Mouse (Mus musculus) T-helper 17 cell (primary cell): Measurements from ENCODE around the gene Cdh16.

Source experiments
- in situ Hi-C, 2 experiments: fragments of 300-600 bp; cut with MboI, MseI; formaldehyde crosslinking; loops; 1 replicate in 1 of 2; 2 replicates in 1 of 2; pipeline ENCODE4 v1.15.1; 2025; ENCODE audit warnings: high pct_unique_total_duplicates in 2 of 2

Gene Cdh16

DNA sequence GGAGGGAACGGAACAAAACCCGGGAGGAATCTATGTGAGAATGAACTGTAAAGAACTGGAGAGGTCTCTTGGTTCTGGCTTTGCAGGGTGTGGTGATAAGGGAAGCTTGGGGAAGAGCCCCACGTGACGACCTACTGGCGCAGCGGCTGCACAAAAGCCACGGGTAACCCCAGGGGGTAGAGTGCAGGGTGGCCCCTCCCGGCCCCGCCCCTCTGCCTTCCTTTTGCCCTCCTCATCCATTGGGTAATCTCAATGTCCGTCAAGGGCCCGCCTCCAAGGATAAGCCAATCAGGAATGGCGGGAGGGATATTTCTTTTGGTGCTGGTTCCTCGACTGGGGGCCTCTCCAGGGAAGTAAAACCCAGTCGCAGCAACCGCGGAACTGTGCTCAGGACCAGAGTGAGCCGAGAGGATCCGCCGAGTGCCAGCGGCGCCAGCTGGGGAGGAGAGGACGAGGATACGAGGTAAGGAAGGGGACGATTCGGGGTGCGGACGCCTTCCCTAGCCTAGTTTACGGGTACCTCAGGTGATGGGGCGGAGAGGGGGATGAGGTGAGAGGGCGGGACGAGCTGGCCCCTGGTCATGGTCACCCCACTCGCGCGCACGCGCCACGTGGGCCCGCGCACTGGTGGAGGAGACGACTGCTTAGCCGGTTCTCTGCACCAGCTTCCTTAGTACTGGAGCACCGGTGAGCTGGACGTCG, 32.9 kb downstream of the Cdh16 start, which contains the start of gene Pdp2:
TSS of gene Pdp2 (plus strand) at position 319 of the 702 bp plus-strand sequence.
- in situ Hi-C loops = no loop called here

DNA sequence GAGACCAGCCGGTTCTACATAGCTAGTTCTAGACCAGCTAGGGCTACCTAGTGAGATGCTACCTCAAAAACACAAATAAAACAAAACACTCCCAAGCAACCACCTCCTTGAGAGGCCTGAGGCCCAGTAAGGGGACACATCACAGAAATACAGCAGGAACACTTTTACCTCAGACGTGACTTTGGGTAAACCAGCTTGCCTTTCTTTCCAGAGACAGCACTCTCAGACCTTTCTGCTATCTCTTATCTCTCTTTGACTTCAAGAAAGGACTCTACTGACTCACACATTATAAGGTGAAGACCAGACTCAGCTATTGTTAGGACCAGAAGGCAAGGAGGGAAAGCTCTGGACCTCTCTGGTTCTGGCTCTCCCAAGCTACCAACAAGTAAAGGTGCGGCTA, 33.9 kb downstream of the Cdh16 start:
- in situ Hi-C loops = no loop called here

DNA sequence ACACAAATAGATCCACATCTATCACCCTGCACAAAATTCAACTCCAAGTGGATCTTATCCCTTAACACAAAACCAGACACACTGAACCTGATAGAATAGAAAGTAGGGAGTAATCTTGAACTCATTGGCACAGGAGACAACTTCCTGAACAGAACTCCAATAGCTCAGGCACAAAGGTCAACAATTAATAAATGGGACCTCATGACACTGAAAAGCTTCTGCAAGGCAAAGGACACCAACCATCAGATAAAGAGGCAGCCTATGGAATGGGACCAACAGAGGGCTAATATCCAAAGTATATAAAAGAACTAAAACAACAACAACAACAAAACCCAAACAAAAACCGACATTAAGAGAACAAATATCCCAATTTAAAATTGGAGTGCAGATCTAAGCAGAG, 39.7 kb downstream of the Cdh16 start:
- in situ Hi-C loops = no loop called here

DNA sequence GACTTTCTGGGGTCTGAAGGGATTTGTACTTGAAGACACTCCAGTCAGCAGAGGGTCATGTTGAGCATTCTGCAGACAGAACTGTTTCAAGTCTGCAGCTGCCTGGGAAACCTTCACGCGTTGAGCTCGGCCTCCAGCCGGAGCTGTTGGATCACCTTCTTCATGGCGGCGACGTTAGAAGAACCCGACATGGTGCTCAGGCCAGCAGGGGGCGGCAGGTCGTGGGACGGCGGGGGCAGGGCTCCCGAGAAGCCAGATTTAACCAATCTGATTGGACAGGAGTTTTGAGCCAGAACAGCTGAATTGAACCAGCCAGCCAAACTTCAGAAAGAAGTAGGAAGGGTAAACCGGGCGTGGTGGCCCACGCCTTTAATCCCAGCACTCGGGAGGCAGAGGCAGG, 46.6 kb downstream of the Cdh16 start:
- in situ Hi-C loops = loop anchor here in 1 of 2 experiments (10.0 kb wide), 1 partner anchor 233 kb away; no protein-coding TSS in a partner anchor

DNA sequence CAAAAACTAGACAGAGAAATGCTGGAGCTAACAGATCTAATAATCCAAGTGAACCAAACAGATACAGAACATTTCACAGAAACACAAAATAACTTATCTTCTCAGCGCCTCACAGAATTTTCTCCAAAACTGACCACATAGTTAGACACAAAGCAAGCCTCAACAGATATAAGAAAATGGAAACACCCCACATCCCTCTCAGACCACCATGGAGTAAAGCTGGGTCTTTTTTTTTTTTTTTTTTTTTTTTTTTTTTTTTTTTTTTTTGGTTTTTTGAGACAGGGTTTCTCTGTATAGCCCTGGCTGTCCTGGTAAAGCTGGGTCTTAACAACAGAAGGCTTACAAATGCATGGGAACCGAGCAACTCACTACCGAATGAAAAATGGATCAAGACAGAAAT, 47.4 kb downstream of the Cdh16 start:
- in situ Hi-C loops = loop anchor here in 1 of 2 experiments (10.0 kb wide), 1 partner anchor 232 kb away; no protein-coding TSS in a partner anchor

DNA sequence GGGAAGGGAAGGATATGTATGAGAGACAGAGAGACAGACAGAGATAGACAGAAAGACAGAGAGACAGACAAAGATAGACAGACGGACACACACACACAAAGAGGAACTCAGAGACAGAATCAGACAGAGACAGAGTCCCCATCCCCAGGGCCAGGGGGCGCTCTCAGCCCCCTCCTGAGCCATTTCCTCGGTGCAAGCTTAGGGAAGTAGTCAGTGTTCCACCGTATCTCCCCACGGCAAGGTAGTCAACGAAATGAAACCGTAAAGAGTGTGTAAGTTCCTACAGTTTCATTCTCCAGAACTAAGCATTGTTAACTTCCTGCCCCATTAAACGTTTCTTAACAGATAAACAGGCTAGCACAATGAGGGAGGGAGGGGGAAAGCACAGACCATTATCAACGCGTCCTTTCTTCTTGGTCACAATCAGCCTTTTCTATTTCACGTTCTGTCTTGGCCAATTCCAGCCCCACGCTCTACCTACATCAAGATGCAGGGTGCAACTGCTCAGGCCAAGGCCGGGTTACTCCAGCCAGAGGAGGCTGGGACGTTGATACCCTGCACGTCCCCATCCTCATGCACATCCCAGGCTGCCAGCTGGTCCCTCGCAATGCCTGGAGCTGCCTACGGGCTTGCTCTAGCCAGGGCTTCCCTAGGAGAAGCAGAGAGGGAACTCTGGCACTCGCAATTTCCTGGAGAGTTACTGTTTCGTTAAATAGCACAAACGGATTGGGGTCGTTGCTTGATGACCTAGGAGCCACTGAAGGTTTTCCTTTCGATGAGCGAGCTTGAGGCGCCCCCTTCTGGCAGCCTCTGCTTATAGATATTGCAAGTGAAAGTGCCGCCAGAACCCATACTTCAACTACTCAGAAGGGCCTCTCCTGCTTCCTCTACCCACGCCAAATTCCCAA, 53.5 kb downstream of the Cdh16 start:
- in situ Hi-C loops = loop anchor here in 1 of 2 experiments (10.0 kb wide), 1 partner anchor 226 kb away; no protein-coding TSS in a partner anchor

DNA sequence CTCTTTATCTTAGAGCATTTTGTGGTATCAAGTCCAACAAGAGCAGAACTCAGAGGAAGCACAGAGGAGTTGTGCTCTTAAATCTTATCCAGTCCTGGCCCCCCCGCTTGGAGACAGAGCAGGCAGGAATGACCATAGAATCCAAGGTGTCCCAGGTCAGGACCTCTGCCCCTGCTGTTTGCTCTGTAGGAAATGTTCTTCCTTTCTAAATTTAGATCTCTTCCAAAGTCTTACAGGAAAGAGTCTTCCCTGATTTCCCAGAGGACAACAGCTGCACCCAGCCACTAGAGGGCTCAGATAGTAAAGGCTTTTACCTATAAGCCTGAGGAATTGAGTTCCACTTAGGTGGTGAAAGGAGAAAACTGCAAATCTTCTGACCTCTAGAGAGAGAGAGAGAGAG, 54.6 kb downstream of the Cdh16 start:
- in situ Hi-C loops = no loop called here

DNA sequence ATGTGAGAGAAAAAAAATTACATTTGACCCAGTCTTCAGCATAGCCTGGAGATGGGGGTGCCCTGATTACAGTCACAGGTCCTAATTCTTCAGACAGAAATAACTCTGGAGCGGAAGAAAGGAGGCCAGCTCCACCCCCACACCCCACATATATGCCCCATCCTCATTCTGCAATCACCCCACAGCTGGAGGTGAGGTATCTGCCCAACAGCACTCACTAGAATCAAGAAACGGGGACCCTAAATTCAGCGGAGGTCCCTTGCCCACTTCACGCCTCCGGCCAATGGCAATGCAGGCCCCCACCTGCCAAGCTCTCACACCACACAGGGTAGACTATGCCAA, 58.8 kb downstream of the Cdh16 start:
- in situ Hi-C loops = no loop called here

DNA sequence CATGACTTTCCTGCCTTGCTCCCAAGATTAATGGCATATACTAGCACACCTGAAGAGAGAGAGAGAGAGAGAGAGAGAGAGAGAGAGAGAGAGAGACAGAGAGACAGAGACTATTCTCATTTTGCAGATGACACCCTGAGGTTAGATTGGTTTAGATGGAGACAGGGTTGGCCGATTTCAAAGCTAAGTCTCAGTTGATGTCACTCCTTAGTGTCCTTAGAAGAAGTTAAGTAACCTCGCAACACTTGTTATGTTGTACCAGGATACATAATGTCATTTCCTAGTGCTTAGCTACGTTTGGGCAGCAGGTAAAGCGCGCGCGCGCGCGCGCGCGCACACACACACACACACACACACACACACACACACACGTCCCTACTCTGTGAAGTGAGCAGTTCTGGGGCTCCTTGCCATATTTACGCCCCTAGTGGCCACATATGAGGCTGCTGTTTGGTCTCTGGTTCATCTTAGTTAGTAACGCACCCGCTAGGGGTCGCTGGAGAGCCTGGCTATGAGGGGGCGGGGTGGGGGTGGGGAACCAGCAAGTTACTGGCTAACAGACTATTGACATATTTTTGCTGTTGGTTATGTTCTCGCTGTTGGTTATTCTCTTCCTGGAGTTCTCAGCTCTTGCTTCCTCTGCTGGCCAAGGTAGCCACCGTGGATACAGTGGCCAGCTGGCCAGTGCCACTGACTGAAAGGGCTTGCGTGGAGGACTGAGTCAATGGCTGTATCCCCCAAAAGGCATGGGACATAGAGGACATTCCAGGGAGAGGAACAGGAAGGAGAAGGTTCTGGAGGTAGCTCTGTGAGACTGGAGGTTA, 59.4 kb downstream of the Cdh16 start:
- in situ Hi-C loops = no loop called here

DNA sequence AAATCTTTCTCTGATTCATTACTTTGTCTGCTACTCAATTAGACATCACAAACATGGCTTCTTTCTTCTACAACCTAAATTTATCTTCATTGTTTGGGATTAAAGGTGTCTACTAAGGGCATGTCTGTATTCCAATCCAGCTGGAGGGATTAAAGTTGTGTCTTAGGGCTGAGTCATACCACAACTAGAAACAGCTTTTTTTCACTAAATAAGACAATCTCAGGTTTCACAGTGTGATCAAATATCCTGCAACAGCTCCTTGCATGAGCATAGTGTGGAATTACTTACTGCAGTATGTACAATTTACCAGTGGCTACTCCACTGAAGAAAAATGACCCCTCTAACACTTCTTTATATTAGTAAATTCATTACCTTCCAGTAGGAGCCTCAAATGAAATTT, 63.5 kb downstream of the Cdh16 start:
- in situ Hi-C loops = no loop called here

DNA sequence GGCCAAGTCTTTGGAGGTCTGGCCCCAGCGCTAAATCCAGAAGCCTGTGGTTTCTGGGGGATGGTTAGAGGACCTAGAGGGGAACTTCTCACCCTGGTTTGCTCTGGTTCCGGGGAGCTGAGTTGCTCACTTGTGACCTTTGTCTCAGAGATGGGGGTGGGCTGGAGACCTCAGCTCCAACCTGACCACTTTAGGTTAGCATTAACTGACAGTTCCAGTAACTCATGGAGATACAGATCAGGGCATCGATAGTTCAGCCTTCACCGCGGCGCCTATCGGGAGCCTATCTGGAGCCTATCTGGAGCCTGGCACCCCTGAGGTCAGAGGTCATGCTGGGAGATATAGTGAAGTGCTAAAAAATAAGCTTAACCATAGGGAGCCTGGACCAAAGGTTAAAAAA, 67.0 kb downstream of the Cdh16 start:
- in situ Hi-C loops = no loop called here

DNA sequence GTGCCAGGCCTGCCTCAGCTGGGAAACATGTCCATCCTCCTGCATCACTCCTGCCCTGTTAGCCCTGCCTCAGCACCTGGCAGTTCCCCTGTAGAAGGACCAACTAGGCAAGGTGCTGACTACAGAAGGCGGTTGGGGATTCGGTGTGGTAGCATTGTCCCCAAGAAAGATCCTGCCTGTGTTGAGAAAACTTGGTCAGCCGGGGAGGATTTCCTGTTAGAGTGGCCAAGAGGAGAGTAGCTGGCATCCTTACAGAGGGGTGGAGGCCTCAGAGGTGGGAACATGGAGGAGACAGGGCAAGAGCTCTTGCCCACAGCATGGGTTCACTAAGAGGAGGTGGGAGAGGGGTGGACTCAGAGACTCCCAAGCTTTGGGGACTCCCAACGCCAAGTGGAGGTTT, 69.0 kb downstream of the Cdh16 start:
- in situ Hi-C loops = no loop called here
